Mouse (Mus musculus): ENCODE measurements around the gene Bex6. TPM values are rescaled to one million over a fixed set of nuclear protein-coding genes. Genes with fewer than 3 reads are reported as not detected.

Gene Bex6
- 0.65 and 0.79 TPM in 2 replicates for polyA plus RNA-seq (2012; rRNA removed)

DNA sequence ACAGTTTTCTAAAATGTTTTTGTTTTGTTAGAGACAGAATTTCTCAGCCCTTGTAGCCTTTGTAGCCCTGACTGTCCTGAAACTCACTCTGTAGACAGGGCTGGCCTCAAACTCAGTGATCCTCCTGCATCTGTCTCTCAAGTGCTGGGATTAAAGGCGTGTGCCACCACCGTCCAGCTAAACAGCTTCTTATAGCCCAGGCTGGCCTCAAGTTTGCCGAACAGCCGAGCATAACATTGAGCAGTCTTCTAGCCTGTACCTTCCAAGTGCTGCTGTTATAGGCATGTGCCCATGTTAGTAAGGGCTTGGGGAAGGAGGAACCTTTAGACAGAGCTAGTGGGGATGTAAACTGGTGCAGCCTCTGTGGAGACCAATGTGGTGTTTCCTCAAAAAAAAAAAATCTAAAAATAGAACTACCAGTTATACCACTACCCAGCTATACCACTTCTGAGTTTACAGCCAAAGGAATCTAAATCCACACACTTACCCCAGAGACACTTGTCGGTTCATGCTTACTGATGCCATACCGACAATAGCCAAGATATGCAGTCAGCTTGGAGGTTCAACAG lies at the start of gene Bex6:
Gene Bex6, plus strand, starts transcription at position 491 of the 569 bp plus-strand sequence.
- Histone ChIP-seq H3K36me3 (ENCODE audit: control insufficient read depth, insufficient read depth, low read length) (no peaks in the 10 kb centered on the region), H3K4me1 (replicated peaks; ENCODE audit: control insufficient read depth, insufficient read depth, low read length) (peaks cover 26% of the 10 kb centered on the region), H3K27me3 (ENCODE audit: control insufficient read depth, insufficient read depth, low read length) (no peaks in the 10 kb centered on the region), H3K4me3 (ENCODE audit: control insufficient read depth, insufficient read depth, low read length) (no peak within 1 kb of the TSS), H3K27ac (ENCODE audit: control insufficient read depth, insufficient read depth, low read length) (peak within 1 kb of the TSS; percentile 64)
- 13% methylated on average over 6 of the region's 6 CpGs for WGBS
- TF ChIP-seq POLR2A (IDR thresholded peaks at IDR 0.05; ENCODE audit: control insufficient read depth, extremely low read depth, insufficient read depth, low read length, poor library complexity) = no peak
- TF ChIP-seq CTCF (IDR thresholded peaks at IDR 0.05; ENCODE audit: borderline replicate concordance, control insufficient read depth, extremely low read depth, insufficient read depth, low read length, poor library complexity) = no peak
- DNase-seq = no peak

DNA sequence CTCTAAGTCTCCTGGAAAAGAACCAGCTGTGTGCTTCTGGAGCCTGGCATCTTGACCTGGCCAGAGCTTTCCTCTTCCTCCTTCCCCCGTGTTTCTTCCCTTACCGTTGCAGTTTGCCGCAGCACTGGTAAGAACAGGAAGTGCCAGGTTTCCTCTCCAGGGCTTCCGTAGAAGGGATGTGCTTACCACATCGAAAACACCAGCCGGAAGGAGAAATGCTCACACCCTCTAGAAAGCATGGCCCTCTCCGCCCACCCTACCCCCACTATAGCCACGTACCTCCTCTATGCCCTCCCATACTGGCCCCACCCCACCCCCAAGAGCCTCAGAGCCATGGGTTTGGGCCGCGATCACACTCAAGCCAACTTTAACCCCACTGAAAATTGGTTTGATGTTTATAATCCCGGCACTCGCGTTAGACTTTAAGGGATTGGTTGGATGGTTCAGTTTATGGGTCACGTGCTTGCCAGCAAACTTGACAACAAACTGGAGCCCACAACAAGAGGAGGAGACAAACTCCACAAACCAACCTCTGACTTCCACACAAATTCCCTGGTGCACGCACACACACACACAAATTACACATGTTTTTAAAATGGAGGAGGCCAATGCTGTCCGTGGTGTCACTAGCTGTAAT lies 49.3 kb upstream of the Bex6 start:
- DNase-seq = peak; percentile 78
- H3K4me1 ChIP-seq (replicated peaks; ENCODE audit: control insufficient read depth, insufficient read depth, low read length) = peaks cover 21% of the 10 kb centered on the region
- H3K36me3 ChIP-seq (ENCODE audit: control insufficient read depth, insufficient read depth, low read length) = no peaks in the 10 kb centered on the region
- no peaks in the 10 kb centered on the region for H3K27me3 ChIP-seq (ENCODE audit: control insufficient read depth, insufficient read depth, low read length)
- peak overlapping the region; percentile 63 for H3K4me3 ChIP-seq (ENCODE audit: control insufficient read depth, insufficient read depth, low read length)
- WGBS = 10% methylated on average over 16 of the region's 16 CpGs
- peak overlapping the region; percentile 90 for H3K27ac ChIP-seq (ENCODE audit: control insufficient read depth, insufficient read depth, low read length)
- TF ChIP-seq POLR2A (IDR thresholded peaks at IDR 0.05; ENCODE audit: control insufficient read depth, extremely low read depth, insufficient read depth, low read length, poor library complexity) = peak; percentile 74
- TF ChIP-seq CTCF (IDR thresholded peaks at IDR 0.05; ENCODE audit: borderline replicate concordance, control insufficient read depth, extremely low read depth, insufficient read depth, low read length, poor library complexity) = no peak

DNA sequence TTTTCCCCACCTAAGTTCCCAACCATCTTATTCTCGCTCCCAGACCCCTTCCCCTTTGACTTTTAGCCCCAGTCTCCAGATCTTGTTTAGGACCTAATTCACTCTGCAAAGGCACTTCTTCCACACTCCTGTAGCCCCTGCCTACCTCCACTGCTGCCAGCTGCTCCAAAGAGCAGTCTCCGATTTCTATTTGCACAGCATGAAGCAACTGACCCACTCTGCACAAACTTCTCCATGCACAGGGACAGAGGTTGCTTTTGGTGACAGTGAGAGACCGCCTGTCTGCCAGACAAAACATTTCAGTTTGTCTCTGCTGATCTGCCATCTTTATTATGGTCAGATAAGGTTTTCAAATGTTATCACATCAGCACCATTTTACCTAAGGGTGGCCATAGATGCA lies 46.5 kb upstream of the Bex6 start:
- TF ChIP-seq POLR2A (IDR thresholded peaks at IDR 0.05; ENCODE audit: control insufficient read depth, extremely low read depth, insufficient read depth, low read length, poor library complexity) (no peak), CTCF (IDR thresholded peaks at IDR 0.05; ENCODE audit: borderline replicate concordance, control insufficient read depth, extremely low read depth, insufficient read depth, low read length, poor library complexity) (no peak)
- Histone ChIP-seq H3K4me1 (replicated peaks; ENCODE audit: control insufficient read depth, insufficient read depth, low read length) (peaks cover 17% of the 10 kb centered on the region), H3K27ac (ENCODE audit: control insufficient read depth, insufficient read depth, low read length) (no peak overlapping the region), H3K27me3 (ENCODE audit: control insufficient read depth, insufficient read depth, low read length) (no peaks in the 10 kb centered on the region), H3K4me3 (ENCODE audit: control insufficient read depth, insufficient read depth, low read length) (no peak overlapping the region), H3K36me3 (ENCODE audit: control insufficient read depth, insufficient read depth, low read length) (no peaks in the 10 kb centered on the region)
- 95% methylated on average over 3 of the region's 3 CpGs for WGBS
- DNase-seq = no peak

DNA sequence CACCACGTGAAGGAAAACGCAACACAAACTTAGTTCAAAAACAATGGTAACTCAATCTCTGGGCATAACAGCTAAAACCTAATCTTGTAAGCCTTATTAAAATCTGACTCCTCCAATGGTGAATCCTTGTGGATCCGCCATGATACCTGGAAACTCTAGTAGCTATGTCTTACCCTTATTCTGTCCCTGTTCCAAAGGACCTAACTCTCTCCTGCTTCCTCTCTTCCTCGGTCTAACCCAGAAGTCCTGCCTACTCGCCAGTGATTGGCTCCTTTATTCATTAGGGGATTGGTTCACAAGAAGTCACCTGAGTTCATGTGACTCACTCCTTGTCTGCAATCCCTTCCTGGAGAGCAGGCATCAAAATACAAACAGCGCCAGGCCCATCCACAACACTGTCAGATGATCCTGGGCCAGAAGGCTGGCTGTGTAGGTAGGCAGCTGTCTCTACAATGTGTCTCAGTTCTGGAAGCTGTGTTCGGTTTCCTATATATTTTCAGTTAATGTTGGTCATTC lies 43.7 kb upstream of the Bex6 start:
- H3K36me3 ChIP-seq (ENCODE audit: control insufficient read depth, insufficient read depth, low read length) = no peaks in the 10 kb centered on the region
- no peak for TF ChIP-seq POLR2A (IDR thresholded peaks at IDR 0.05; ENCODE audit: control insufficient read depth, extremely low read depth, insufficient read depth, low read length, poor library complexity)
- no peak for TF ChIP-seq CTCF (IDR thresholded peaks at IDR 0.05; ENCODE audit: borderline replicate concordance, control insufficient read depth, extremely low read depth, insufficient read depth, low read length, poor library complexity)
- no peak overlapping the region for H3K27ac ChIP-seq (ENCODE audit: control insufficient read depth, insufficient read depth, low read length)
- peaks cover under 1% of the 10 kb centered on the region; the same call in 1 of the 2 replicates for H3K4me1 ChIP-seq (replicated peaks; ENCODE audit: control insufficient read depth, insufficient read depth, low read length)
- H3K4me3 ChIP-seq (ENCODE audit: control insufficient read depth, insufficient read depth, low read length) = no peak overlapping the region
- DNase-seq = no peak
- no peaks in the 10 kb centered on the region for H3K27me3 ChIP-seq (ENCODE audit: control insufficient read depth, insufficient read depth, low read length)
- 96% methylated on average over 7 of the region's 7 CpGs for WGBS

GRCm38 (mm10) chr16:32138954-32139353 lies 40.7 kb upstream of the Bex6 start:
- 100% methylated on average over 1 of the region's 1 CpGs for WGBS
- no peak for TF ChIP-seq CTCF (IDR thresholded peaks at IDR 0.05; ENCODE audit: borderline replicate concordance, control insufficient read depth, extremely low read depth, insufficient read depth, low read length, poor library complexity)
- TF ChIP-seq POLR2A (IDR thresholded peaks at IDR 0.05; ENCODE audit: control insufficient read depth, extremely low read depth, insufficient read depth, low read length, poor library complexity) = no peak
- Histone ChIP-seq H3K4me3 (ENCODE audit: control insufficient read depth, insufficient read depth, low read length) (no peak overlapping the region), H3K27me3 (ENCODE audit: control insufficient read depth, insufficient read depth, low read length) (no peaks in the 10 kb centered on the region), H3K27ac (ENCODE audit: control insufficient read depth, insufficient read depth, low read length) (no peak overlapping the region), H3K36me3 (ENCODE audit: control insufficient read depth, insufficient read depth, low read length) (peaks cover 22% of the 10 kb centered on the region), H3K4me1 (replicated peaks; ENCODE audit: control insufficient read depth, insufficient read depth, low read length) (no peaks in the 10 kb centered on the region)
- no peak for DNase-seq

GRCm38 (mm10) chr16:32143766-32144165 lies 35.9 kb upstream of the Bex6 start:
- Histone ChIP-seq H3K27me3 (ENCODE audit: control insufficient read depth, insufficient read depth, low read length) (no peaks in the 10 kb centered on the region), H3K27ac (ENCODE audit: control insufficient read depth, insufficient read depth, low read length) (no peak overlapping the region), H3K36me3 (ENCODE audit: control insufficient read depth, insufficient read depth, low read length) (peaks cover 62% of the 10 kb centered on the region), H3K4me3 (ENCODE audit: control insufficient read depth, insufficient read depth, low read length) (no peak overlapping the region), H3K4me1 (replicated peaks; ENCODE audit: control insufficient read depth, insufficient read depth, low read length) (no peaks in the 10 kb centered on the region)
- no peak for TF ChIP-seq CTCF (IDR thresholded peaks at IDR 0.05; ENCODE audit: borderline replicate concordance, control insufficient read depth, extremely low read depth, insufficient read depth, low read length, poor library complexity)
- TF ChIP-seq POLR2A (IDR thresholded peaks at IDR 0.05; ENCODE audit: control insufficient read depth, extremely low read depth, insufficient read depth, low read length, poor library complexity) = no peak
- WGBS = 96% methylated on average over 15 of the region's 15 CpGs
- no peak for DNase-seq

All from thymus, adult 2 months (tissue).